Mouse (Mus musculus) monocyte, adult 2 months (primary cell): ENCODE results near the gene Gp1ba.

Experiments used
- DNase-seq, 2 experiments: peaks; one replicate each; pipeline ENCODE4 v3.0.0; 2022; ENCODE audit warnings: low spot score in 2 of 2, low read depth in 1 of 2

Gp1ba gene

GRCm38 (mm10) chr11:70668771-70669505 lies 30.0 kb downstream of the Gp1ba start, which contains the start of gene Spag7:
Spag7 (minus strand) TSS chr11:70669416.
- peak; percentile 86 to 89 for DNase-seq

GRCm38 (mm10) chr11:70669582-70670345 lies 30.8 kb downstream of the Gp1ba start:
- peak in 1 of 2 experiments; percentile 59 for DNase-seq

GRCm38 (mm10) chr11:70670483-70670882 lies 31.6 kb downstream of the Gp1ba start:
- no peak for DNase-seq

- DNase-seq, result no peak
Observed at GRCm38 (mm10) chr11:70671333-70672047, 32.6 kb downstream of the Gp1ba start.

GRCm38 (mm10) chr11:70674014-70674413 lies 35.1 kb downstream of the Gp1ba start:
- DNase-seq, result no peak

GRCm38 (mm10) chr11:70674501-70674900 lies 35.6 kb downstream of the Gp1ba start:
- DNase-seq, result no peak

- DNase-seq, result no peak
Observed at GRCm38 (mm10) chr11:70678092-70678491, 39.2 kb downstream of the Gp1ba start.

- no peak for DNase-seq
Observed at GRCm38 (mm10) chr11:70678576-70678975, 39.7 kb downstream of the Gp1ba start.

- DNase-seq, result no peak
Observed at GRCm38 (mm10) chr11:70679361-70679760, 40.4 kb downstream of the Gp1ba start.

GRCm38 (mm10) chr11:70679894-70680293 lies 41.0 kb downstream of the Gp1ba start:
- DNase-seq, result peak in 1 of 2 experiments; percentile 73

GRCm38 (mm10) chr11:70681170-70681569 lies 42.2 kb downstream of the Gp1ba start:
- no peak for DNase-seq

GRCm38 (mm10) chr11:70681897-70682581 lies 43.1 kb downstream of the Gp1ba start:
- DNase-seq, result no peak

GRCm38 (mm10) chr11:70683640-70684039 lies 44.7 kb downstream of the Gp1ba start:
- peak in 1 of 2 experiments; percentile 20 for DNase-seq

GRCm38 (mm10) chr11:70686901-70687566 lies 48.1 kb downstream of the Gp1ba start:
- no peak for DNase-seq

- DNase-seq, result peak in 1 of 2 experiments; percentile 65
Observed at GRCm38 (mm10) chr11:70687601-70688199, 48.8 kb downstream of the Gp1ba start, which contains the start of gene Camta2. Camta2 (minus strand) TSS chr11:70688105.

GRCm38 (mm10) chr11:70688372-70688771 lies 49.5 kb downstream of the Gp1ba start:
- no peak for DNase-seq

- DNase-seq, result no peak
Observed at GRCm38 (mm10) chr11:70689578-70689977, 50.7 kb downstream of the Gp1ba start.
